Mouse (Mus musculus) brown adipose tissue, adult 24 weeks (tissue): Measurements from ENCODE around the gene Nars2. TPM values are rescaled to one million over a fixed set of nuclear protein-coding genes. Genes with fewer than 3 reads are reported as not detected.

Experiments
- H3K27ac ChIP-seq: fragments of 200-500 bp; replicated peaks from 2 replicates; pipeline ENCODE4 v1.5.1; 2012; ENCODE audit warnings: low read depth, mild to moderate bottlenecking, low read length
- H3K4me1 ChIP-seq: fragments of 200-500 bp; 2 replicates; pipeline ENCODE4 v1.6.1; 2012; ENCODE audit warnings: low read length, mixed read lengths; ENCODE audit not compliant: control insufficient read depth, insufficient read depth, insufficient read length
- H3K4me3 ChIP-seq: fragments of 200-500 bp; 2 replicates; pipeline ENCODE4 v1.5.1; 2012; ENCODE audit warnings: low read depth, mild to moderate bottlenecking, low read length, moderate library complexity; ENCODE audit not compliant: insufficient read depth
- polyA plus RNA-seq: library from polyadenylated mRNA; stranded (reverse); fragments of >200 nt; gene quantifications from 2 replicates; pipeline ENCODE4 v1.2.4, GENCODE M21; 2012; ENCODE audit not compliant: missing spikeins, insufficient read depth, insufficient read length

Gene Nars2
- 19.8 and 23.4 TPM in 2 replicates for polyA plus RNA-seq

DNA sequence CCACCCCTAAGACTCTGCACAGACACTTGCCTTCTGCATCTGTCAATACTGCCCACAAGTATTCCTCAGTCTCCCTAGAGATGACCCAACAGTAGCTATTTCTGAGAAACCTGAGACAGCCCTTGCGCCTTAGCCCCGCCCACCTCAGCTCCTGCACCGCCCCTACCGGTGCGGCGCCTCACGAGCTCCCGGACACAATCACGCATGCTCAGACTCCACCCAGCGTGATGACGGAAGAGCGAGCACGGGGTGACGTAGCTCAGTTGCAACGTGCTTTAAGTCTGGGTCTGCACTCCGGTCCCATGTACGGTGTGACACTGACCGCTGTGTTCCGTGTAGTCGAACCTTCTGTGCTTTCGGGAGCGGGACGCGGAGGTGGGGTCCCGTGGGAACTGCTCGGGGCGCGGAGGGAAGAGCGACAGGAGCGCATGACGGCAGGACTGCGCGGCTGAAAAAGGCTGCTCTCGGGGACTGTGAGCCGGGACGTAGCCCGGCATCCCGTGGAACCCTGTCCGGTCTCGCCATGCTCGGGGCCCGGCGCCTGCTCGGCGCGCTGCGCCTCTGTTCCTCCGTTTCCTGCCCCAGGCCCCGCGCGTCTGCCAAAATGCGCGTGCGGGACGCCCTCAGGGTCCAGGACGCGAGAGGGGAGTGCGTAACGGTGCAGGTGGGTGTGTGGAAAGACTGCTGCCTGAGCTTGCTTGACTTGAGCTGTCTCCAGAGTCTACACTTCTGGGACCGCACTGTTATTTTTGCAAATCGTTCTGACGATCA lies at the start of gene Nars2:
TSS of gene Nars2 (plus strand) at position 225 of the 771 bp plus-strand sequence.
- peak within 1 kb of the TSS; percentile 70 for H3K27ac ChIP-seq
- H3K4me1 ChIP-seq: peaks cover 3% of the 10 kb centered on the region; the same call in 1 of the 2 replicates
- peak within 1 kb of the TSS; percentile 81 for H3K4me3 ChIP-seq

DNA sequence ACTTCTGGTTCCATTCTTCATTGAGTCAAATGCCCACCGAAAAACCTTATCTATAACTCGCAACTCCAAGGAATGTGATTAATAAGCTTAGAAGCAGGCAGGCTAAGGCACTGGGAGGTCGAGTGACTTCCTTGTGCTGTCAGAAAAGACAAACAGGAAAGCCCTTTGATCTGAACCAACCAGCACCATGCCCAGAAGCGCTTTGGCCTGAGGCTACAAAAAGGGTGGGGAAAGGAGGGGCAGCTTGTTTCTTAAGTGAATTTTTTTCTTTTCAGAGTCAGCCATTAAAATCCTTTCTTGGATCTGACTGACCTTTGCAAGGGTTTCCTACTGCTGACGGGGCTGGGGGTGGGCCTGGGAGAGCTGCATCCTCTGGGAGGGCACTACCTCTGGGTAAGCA lies 49.1 kb upstream of the Nars2 start:
- H3K27ac ChIP-seq: no peak overlapping the region

DNA sequence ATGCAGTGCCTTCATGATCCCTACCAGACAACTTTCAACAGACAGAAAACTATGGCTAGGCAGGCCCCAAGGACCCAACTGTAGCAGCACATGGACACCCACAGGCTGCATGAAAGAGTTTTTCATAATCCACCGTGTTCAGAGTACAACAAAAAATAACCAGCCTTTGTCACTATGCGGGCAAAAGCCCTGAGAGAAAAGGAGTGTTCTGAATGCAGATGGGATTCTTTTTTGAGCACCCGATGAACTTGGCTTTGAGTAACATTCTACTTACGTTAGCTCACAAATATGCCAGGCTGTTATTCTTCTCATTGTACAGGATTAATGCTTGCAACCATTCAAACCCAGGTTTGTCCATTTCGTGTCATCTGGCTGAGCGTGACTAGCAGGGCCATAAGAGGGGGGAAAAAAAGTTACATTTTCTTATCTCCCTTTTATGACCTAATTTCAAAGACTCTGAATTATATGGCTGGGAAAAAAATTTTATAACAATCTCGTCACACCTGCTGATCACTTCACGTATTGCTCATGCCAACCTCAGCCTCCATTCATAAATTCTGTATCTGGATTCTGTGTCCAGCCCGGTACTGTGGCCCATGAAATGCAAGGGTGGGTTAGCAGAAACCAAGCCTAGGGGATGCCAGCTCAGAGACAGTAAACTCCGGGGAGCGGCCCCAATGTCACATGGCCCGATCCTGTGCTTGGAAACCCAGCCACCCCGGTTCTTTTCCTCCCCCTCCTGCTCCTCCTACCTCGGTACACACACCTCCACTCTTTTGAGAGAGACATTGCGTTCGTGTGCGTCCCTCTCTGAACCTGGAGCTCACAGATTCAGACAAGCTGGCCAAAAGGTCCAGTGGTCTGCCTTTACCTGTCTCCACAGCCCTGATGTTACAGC lies 48.0 kb upstream of the Nars2 start:
- Histone ChIP-seq H3K27ac (no peak overlapping the region), H3K4me1 (no peaks in the 10 kb centered on the region), H3K4me3 (no peak overlapping the region)

More for the DNA sequence above, 49.1 kb upstream of the Nars2 start:
- Histone ChIP-seq H3K4me1 (no peaks in the 10 kb centered on the region), H3K4me3 (no peak overlapping the region)

DNA sequence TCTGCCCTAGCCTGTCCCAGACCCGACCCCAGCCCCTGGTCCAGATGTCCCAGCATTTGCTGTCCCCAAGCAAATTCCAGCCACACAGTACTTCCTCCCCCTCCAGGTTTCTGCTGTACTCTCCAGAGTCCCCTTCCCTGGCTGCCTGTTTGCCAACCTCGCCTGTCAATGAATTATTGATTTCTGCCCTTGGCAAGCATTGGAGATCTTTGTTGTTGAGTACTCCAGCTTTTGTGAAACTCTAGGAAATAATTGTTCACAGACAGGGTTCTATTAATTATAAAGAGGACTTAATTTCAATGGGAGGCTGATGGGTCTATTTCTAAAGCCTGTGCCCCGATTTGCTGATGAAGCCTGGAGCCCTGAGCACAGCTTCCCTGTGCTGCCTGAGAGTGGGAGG lies 46.9 kb upstream of the Nars2 start:
- Histone ChIP-seq H3K4me3 (no peak overlapping the region), H3K27ac (no peak overlapping the region), H3K4me1 (no peaks in the 10 kb centered on the region)

DNA sequence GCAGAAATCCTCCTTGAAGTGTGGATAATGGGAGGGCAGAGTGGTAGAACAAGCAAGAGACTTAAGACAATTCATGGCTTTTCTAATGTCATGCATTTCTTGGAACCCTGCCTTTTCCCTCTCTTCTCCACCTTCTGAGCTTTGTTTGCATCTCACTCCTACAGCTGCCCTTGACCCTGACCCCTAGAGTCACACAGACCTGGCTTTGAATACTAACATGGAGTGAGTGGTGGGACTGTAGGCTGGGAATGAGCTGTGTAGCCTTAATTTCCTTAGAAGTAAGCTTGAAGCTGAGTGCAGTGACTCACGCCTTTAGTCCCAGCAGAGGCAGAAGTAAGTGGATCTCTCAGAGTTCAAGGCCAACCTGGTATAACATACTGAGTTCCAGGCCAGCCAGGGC lies 46.4 kb upstream of the Nars2 start:
- Histone ChIP-seq H3K4me3 (no peak overlapping the region), H3K4me1 (no peaks in the 10 kb centered on the region), H3K27ac (no peak overlapping the region)

DNA sequence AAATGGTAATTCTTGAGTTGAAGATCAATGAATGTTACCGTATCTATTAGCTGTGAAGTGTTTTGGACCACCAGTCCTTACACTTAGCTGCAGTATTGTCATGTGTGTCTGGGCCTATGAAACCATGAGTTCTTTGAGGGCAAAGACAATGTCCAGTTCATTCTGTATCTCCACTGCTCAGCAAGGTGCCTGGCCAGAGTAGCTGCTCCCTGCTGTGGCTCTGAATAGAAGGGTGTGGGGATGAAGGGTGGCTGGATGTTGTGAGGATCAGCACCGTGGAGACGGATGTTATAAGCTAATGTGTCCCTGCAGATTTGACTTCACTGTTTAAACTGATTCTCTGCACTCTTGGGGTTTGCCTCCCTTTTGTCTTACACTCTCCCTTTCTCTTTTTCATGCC lies 45.9 kb upstream of the Nars2 start:
- no peaks in the 10 kb centered on the region for H3K4me1 ChIP-seq
- H3K4me3 ChIP-seq: no peak overlapping the region
- no peak overlapping the region for H3K27ac ChIP-seq

DNA sequence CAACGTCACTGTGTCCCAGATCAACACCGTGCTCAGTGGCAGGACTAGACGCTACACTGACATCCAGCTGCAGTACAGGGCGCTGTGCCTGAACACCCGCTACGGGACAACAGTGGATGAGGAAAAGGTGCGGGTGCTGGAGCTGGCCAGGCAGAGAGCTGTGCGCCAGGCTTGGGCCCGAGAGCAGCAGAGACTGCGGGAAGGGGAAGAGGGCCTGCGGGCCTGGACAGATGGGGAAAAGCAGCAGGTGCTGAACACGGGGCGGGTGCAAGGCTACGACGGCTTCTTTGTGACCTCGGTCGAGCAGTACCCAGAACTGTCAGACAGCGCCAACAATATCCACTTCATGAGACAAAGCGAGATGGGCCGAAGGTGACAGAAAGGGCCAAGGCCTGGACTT lies 45.1 kb upstream of the Nars2 start:
- H3K27ac ChIP-seq: no peak overlapping the region
- no peaks in the 10 kb centered on the region for H3K4me1 ChIP-seq
- H3K4me3 ChIP-seq: no peak overlapping the region

DNA sequence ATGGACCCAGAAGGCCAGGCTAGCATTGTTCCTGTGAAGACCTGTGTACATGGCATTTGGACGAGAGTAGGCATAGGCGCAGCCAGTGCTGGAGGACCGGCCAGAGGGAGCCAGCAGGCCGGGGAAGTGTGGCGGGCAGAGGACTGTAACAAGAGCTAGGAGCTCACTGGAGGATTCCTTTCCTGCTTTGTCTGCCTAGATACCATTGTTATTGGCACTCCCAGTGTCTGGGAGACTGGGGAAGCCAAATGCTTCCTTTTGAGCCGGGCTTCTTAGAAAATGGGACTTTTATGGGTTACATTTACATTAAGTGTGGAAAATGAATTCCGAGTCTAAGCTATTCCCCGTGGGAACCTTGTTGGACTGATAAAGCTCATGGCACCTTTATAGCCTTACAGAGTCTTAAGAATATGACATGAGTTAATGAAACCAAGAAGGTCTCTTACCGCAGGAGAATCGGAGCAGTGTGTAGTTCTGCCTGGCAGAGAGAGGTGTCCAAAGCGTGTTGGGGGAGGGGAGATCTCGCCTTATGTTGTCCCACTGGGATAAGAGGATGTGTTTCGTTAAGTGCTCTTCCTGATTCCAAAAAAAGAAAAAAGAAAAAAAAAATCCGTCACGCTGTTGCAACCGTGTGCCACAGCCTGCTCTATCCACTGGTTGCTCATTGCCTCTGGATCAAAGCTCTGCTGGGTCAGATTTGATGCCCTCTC lies 43.2 kb upstream of the Nars2 start:
- Histone ChIP-seq H3K27ac (no peak overlapping the region), H3K4me1 (no peaks in the 10 kb centered on the region), H3K4me3 (no peak overlapping the region)

DNA sequence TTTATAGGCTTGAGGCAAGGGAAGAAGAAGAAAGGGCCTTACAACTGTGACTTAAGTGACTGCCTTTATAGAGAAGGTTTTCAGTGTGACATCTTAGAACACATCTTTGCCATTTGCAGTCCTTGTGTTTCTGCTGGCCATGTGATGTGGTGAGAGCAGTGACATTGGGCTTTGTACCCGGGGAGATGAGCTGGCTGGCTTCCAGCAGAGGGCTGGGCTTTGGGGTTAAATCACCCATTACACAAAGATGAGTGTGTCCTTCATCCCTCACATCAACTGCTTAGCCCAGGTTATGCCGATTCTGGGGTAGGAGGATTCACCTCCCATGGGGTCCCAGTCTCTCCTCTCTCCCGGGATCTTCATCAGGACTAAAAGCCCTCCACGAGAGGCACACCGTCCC lies 41.4 kb upstream of the Nars2 start:
- H3K4me3 ChIP-seq: no peak overlapping the region
- no peaks in the 10 kb centered on the region for H3K4me1 ChIP-seq
- no peak overlapping the region for H3K27ac ChIP-seq

DNA sequence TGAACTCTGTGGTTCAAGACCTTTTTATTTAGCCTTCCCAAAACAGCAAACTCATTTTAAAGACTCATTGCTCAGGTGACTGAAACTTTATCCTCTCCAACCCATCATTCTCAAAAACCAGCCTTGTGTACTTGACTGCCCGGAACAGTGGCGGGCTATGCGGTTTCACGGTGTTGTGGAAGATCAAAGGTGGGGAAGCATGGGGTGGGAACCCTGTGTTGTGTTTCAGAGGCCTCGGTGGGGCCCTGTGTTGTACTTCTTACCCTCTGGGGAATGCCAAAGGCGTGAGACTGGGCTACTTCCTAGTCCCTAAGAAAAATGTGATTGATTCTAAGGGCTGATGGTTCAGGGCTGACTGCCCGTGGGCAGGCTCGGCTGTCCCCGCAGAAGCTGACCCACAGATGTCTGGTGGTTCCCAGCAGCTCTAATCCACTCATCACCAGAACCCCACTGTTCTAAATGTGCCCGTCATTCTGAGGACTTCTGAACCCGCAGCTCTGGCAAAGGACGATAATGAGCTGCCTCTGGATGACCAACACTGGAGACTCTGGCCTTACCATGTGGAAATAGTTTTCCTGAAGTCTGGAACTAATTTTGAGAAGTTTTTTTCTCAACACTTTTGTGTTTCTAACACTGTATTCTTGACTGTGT lies 40.9 kb upstream of the Nars2 start:
- Histone ChIP-seq H3K27ac (no peak overlapping the region), H3K4me1 (no peaks in the 10 kb centered on the region), H3K4me3 (no peak overlapping the region)

DNA sequence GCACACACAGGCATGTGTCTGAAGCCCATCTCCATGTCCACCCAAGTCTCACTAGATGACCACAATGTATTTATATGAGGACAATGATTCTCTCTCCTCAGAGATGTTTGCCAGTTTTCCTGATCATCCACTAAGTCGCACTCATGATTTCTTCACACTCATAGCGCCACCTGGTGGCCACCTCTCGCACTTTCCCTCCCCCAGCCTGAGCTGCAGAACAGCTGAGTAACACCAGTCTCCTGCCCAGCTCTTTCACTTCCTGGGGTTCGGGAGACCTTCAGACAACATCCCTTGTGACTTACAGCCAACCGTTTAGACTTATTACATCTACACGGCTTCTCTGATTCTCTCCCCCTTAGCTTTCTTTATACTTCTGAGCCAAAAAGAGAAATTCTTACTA lies 37.3 kb upstream of the Nars2 start:
- no peak overlapping the region for H3K27ac ChIP-seq
- H3K4me3 ChIP-seq: no peak overlapping the region
- H3K4me1 ChIP-seq: no peaks in the 10 kb centered on the region

DNA sequence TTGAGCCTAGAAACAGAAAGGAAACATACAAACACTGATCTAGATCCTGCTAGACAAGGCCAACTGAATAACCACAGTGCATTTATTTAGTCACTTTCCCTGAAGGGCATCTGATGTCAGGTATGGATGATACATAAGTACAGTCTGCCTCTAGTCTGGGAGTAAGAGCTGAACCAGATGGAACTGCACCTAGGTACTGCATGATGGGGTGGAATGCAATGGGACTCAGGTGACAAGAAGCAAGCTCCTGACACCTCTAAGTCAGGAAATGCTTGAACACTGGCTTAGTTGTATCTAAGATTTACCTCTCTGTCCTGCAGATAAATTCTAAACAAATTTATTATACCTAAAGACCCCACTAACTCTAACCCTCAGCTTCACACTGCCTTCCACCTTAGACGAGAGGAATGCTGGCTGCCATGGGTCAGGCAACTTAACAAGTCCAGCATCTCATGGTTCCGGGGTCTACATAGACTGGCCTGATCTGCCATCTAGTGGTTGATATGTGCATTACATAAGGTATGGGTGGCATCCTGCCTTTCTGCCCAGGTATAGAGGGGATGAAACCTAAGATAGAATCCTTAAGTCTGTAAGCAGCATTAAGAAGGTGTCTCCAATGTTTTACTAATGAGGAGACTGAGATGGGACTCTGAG lies 35.7 kb upstream of the Nars2 start:
- no peak overlapping the region for H3K27ac ChIP-seq
- H3K4me3 ChIP-seq: no peak overlapping the region
- H3K4me1 ChIP-seq: no peaks in the 10 kb centered on the region

DNA sequence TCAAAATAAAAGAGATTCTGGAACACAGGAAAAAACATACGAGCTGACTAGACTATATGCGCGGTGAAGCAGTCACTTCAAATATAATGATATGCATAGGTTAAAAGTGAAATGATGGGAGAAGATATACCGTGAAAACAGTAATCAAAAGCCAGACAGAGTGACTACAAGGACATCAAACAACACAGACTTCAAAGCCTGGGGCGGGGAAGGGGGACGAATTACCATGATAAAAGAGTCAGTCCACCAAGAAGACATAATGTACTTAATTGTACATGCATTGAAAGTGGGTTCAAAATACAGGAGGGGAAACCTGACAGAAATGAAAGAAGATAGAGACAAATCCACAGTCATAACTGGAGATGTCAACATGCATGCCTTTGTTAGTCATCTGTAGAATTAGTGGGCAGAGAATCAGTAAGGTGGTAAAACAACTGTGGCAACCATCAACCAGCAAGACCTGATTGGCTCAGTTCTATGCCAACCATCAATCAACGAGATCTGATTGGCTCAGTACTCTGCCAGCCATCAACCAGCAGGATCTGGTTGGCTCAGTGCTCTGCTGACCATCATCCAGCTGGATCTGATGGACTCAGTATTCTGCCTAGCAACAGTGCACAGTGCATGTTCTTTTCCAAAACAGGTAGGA lies 30.7 kb upstream of the Nars2 start:
- no peak overlapping the region for H3K27ac ChIP-seq
- no peak overlapping the region for H3K4me3 ChIP-seq
- no peaks in the 10 kb centered on the region for H3K4me1 ChIP-seq

DNA sequence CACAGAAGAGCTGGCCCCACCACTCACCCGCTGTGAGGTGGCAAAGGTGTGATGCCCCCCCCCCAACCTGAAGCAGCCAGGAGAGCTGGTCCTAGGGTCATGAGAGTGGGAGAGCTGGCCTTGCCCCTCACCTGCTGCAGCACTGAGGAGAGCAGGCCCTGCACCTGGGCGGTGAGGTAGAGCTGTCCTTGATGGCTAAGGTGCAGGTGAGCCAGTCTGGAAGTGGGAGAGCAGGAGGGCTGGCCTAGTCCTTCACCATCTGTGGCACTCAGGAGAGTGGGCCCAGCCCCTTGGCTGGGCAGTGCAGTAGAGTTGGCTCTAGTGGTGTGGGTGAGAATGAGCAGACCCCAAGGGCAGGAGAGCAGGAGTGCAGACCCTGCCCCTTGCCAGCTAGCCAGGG lies 28.4 kb upstream of the Nars2 start:
- Histone ChIP-seq H3K4me3 (no peak overlapping the region), H3K27ac (no peak overlapping the region), H3K4me1 (no peaks in the 10 kb centered on the region)
